Mouse (Mus musculus): ENCODE data around the gene Gm3952.

The Gm3952 gene

DNA sequence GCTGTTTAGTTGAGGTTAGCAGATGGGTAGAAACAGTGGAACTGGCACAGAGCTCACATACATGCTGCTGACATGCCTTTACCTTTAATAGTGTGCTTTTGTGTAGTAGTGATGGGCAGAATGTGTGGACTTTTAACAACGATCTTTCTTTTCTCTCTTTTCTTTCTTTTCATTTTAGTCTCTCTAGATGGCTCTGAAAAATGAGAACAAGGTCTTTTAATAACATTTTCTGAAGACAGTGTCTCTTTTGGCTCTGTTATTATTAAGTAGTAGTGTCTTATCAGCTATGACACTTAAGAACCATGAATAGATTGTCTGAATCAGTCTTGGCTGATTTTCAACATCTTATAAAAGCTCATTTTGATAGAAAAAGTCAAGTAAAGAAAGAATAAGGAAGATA, at the start of gene Gm3952:
TSS of gene Gm3952 (minus strand) at position 101 of the 400 bp plus-strand sequence.
- CTCF ChIA-PET: no interaction called here
- POLR2A ChIA-PET: no interaction called here

DNA sequence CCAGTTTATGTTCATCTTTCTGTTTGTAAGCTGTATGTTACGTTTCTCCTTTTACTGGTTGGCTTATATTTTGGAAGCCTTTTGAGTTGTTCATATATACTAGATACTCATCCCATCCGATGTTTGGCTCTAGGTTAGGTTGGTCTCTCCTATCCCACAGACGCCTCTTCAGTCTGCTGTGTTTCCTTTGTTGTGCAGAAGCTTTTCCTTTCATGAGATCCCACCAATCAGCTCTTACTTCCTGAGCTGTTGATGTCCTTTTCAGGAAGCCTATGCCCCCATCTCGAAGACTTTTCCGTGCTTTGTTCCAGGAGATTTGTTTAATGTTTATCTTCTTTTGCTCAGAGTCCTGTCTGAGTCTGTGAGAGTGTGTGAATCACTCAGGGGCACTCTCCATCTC, 45.3 kb upstream of the Gm3952 start:
- CTCF ChIA-PET: no interaction called here
- POLR2A ChIA-PET: no interaction called here

DNA sequence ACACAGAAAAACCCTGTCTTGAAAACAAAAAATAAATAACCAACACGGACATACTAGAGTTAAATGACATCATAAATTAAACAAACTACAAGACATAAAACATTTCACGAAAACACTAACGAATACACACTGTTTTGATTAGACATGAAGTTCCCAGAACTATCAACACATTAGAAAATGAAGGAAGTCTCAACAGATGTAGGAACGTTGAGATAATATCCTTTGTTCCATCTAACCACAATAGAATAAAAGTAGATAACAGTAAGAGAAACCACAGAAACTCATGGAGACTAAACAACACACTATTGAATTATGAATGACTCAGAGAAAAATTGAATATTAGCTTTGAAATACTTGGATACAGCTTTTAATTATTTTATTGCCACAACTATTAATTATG, 14.0 kb upstream of the Gm3952 start:
- POLR2A ChIA-PET: interaction anchor here in 1 of 4 experiments (1.4 kb wide), 1 partner anchor 127 kb away, joined by 3 read pairs; the partner anchor contains the start of gene Itgb1
- CTCF ChIA-PET: no interaction called here

DNA sequence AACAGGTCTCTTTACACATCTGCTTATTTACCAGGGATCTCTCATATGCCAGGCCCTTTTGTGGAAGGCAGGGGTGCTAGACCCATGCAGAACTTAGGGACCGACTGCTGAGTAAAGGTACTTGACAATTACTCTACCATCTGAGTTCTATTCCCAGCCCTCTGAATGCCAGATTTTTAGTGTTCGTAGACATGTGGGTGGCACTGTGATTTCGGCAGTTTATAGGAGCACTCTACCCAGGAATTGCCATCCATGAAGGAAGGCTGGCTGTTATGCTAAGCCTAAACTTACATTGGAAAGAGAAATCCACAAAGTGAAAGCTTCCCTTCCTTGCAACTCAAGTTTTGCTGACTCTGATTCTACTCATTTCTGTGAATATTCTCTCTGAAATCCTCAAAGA, 62.8 kb downstream of the Gm3952 start:
- ChIA-PET POLR2A (no interaction called here), CTCF (no interaction called here)

DNA sequence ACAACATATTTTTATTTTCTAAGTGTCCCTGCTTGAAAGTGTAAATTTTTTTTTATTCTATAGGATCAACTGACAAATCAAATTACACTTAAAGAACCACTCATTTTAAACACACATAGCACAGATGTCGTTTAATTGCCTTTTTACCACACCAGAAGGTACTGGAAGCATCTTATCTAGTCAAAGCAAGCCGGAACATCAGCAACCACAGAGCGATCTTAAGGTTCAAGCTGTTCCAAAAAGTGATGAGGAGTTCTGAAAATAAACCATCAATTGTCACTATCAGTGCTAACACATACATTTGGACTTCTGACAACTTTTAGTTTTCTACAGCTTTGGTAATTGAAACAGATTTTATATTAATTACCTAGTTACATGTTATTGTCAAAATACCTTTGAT, 64.4 kb downstream of the Gm3952 start:
- ChIA-PET CTCF (no interaction called here), POLR2A (no interaction called here)

DNA sequence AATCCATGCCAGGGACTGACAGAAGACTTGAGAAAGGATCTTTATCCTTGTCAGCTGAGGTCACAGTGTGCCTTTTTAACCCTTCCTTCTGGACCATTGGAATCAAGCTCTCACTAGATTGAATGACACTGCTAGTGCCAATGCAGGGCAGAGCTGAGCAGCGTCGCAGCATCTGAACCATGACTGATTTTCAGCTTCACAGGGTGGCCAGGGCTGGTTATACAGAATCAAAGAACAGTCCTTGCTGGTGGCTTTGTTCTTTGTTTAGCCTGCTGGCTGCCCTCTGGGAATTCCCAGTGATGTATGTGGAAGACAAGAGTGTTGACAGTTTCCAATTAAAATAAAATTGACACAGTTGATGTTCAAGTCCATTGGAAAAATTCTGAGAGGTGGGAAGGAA, 66.2 kb downstream of the Gm3952 start:
- CTCF ChIA-PET: interaction anchor here in 1 of 4 experiments (1.0 kb wide), 1 partner anchor 80 kb away, joined by 4 read pairs; no protein-coding TSS in a partner anchor

DNA sequence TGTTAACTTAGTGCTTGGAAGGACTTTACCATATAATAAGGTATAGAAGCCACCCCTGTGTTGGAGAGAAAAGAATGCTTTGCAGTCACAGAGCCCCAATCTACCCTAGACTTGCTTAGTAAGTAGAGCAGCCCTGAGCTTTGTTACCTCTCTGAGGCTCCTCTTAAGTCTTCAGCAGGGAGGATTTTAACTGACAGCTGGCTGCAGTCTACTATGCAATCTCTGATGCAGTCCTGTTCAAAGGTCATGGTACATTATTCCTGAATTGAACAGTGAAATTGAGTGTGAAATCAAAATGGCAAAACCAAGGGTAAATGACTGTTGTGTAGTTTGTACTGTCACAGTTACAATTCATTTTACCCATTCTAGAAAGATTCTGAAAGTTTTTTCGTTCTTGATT, 71.3 kb downstream of the Gm3952 start:
- CTCF ChIA-PET: no interaction called here

More for the DNA sequence above, 66.2 kb downstream of the Gm3952 start:
- POLR2A ChIA-PET: interaction anchor here in 3 of 4 experiments (0.6 to 1.4 kb wide), 3 partner anchors 47 to 1511 kb away, joined by 3 read pairs; no protein-coding TSS in a partner anchor

DNA sequence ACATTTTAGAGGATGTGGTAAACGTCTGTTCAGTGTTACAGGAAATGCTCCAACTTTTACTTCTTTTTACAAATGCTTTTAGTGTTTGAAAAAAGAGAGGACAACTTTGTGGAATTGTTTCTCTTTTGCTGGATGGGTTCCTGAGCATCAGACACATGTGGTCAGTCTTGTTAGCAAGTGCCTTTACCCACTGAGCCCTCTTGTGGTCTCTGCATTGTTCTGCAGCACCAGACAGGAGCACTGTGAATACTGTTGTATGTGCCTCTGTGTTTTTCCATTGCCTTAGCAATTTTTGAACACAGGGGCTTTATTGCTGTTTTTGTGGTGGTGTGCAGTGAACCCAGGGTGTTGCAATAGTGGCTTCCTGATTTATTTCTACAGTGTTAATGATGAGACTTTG, 73.7 kb downstream of the Gm3952 start:
- ChIA-PET POLR2A (interaction anchor here in 1 of 4 experiments (2.2 kb wide), 1 partner anchor 40 kb away, joined by 9 read pairs; the partner anchor contains the start of gene Itgb1), CTCF (no interaction called here)

More for the DNA sequence above, 71.3 kb downstream of the Gm3952 start:
- POLR2A ChIA-PET: interaction anchor here in 1 of 4 experiments (2.2 kb wide), 1 partner anchor 43 kb away, joined by 9 read pairs; the partner anchor contains the start of gene Itgb1

DNA sequence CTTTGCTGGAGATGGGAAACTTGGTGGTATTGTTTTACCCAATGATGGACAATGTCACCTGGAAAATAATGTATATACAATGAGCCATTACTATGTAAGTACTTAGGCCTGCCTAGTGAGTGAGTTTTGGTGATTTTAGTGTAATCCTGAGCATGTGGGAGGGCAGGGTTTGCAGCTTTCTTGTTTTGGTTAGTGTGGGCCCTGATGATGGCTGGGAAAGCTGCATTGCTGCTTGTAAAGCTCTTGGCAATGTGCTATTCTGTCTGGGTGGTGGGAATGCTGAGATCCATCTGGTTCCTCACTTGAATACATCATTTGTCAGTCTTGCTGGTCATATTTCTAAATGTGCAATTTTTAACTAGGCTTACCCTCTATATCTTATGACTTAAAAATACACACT, 82.3 kb downstream of the Gm3952 start:
- CTCF ChIA-PET: no interaction called here
- POLR2A ChIA-PET: interaction anchor here in 1 of 4 experiments (0.8 kb wide), 1 partner anchor 30 kb away, joined by 3 read pairs; the partner anchor contains the start of gene Itgb1

DNA sequence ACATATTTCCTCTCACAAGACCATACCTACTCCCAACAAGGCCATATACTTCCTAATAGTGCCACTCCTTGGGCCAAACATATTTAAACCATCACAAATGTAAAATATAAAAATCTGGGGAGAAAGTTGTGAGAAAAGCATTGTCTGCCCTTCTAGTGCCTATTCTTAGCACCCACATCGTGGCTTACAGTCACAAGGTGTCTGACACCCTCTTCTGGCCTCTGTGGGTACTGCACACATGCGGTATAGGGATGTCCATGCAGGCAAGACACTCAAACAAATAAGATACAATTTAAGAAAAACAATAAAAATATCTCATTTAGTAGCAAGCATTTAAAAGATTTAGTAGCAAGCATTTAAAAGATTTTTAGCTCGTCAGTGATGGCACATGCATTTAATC, 89.2 kb downstream of the Gm3952 start:
- CTCF ChIA-PET: interaction anchor here in 3 of 4 experiments (0.6 to 1.8 kb wide), 6 partner anchors 25 to 57 kb away, joined by 3 to 12 read pairs (median 4); no protein-coding TSS in a partner anchor
- POLR2A ChIA-PET: interaction anchor here in 1 of 4 experiments (2.5 kb wide), 1 partner anchor 25 kb away, joined by 16 read pairs; the partner anchor contains the start of gene Itgb1

DNA sequence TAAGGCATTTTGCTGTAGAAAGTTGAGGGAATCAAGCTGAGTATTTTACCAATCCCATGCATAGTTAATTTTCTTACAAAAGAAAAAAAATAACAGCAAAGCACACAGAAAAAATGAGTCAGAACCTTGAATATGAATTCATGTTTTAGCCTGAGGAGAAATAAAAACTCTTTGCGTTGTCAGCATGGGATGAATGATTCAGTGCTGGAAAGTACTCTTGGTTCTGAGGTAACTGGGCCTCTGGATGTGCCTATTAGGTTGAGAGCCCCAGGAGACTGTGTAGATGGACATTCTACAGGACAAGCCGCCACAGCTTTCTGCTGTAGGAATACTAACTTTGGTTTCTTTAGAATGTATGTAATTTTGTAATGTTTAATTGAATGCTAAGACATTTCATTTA, 93.7 kb downstream of the Gm3952 start:
- CTCF ChIA-PET: no interaction called here
- POLR2A ChIA-PET: interaction anchor here in 2 of 4 experiments (0.8 to 2.1 kb wide), 4 partner anchors 15 to 20 kb away, joined by 4 to 5 read pairs (median 5); partner anchors contain the start of gene Itgb1 (in 2 of the 2)

DNA sequence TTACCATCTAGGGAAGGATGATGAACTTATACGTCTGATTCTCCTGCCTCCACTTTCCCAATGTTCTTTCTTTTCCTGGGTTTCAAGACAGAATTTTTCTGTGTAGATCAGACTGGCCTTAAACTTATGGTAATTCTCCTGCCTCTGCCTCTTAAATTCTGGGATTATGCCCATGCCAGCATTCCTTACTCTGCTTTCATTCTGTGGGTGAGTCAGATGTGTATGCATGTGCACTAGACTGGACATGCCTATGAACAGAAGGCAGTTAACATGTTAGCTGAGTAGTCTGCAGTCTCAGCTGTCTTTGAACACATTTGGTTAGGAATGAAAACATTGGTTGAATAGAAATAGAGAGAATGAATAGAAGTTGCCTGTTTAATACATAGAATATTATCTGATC, 94.1 kb downstream of the Gm3952 start:
- ChIA-PET CTCF (no interaction called here), POLR2A (interaction anchor here in 2 of 4 experiments (0.8 to 1.1 kb wide), 2 partner anchors 19 kb away, joined by 4 to 5 read pairs; partner anchors contain the start of gene Itgb1 (in 2 of the 2))

DNA sequence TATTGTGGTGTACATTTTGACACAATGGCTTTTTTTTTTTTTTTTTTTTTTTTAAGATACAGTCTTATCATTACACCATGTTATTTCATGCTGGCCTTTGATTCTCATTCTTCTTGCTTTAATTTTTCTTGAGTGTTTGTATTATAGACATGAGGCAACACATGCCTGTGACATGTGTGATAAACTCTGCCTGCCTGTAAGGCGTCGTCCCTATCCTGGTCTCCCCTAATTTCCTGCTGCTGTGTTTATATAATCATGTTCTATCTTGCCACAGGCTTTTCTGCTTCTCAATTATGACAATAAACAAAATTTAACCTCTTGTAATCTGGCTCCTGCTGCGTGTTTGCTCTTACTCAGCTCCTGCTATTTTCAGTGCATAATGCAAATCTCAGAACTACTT, 100.5 kb downstream of the Gm3952 start:
- POLR2A ChIA-PET: interaction anchor here in 2 of 4 experiments (3.6 to 5.3 kb wide), 2 partner anchors 12 to 13 kb away, joined by 14 to 41 read pairs; partner anchors contain the start of gene Itgb1 (in 2 of the 2)
- CTCF ChIA-PET: no interaction called here

DNA sequence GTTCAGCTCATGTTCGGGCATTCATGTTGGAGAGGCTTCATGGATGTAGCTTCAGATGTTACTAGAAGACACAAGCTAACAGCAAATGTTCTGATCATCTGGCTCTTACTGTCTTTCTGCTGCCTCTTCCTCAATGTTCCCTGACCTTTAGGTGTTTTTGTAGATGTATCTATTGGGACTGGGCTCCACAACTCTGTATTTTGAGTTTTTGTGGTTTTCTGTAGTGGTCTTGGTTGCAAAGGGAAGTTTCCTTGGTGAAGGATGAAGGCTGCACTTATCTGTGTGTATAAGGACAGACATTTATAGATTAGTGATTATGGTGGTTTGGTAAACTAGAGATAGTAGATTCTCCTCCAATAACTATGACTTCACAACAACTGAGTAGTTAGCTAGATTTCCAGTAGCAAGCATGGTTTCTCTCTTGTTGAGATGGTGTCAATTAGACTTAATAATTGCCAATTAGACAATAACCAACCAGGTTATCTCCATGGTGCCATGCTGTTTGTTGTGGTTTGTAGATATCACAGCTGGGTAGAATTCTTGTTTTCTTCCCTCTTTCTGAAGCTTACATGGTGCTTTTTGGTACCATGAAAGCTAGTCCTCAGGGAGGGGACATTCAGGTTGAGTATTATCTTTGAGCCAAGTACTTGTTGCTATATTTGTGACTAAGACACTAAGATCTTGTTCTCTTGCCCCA, 101.6 kb downstream of the Gm3952 start:
- POLR2A ChIA-PET: interaction anchor here in 2 of 4 experiments (1.8 to 4.6 kb wide), 3 partner anchors 11 to 12 kb away, joined by 6 to 43 read pairs (median 9); partner anchors contain the start of gene Itgb1 (in 2 of the 2)
- CTCF ChIA-PET: no interaction called here

Data from embryonic stem cell, embryonic (primary cell).